Comparison of ENCODE assay signal across 13 mouse cellular contexts in the genomic region with DNA sequence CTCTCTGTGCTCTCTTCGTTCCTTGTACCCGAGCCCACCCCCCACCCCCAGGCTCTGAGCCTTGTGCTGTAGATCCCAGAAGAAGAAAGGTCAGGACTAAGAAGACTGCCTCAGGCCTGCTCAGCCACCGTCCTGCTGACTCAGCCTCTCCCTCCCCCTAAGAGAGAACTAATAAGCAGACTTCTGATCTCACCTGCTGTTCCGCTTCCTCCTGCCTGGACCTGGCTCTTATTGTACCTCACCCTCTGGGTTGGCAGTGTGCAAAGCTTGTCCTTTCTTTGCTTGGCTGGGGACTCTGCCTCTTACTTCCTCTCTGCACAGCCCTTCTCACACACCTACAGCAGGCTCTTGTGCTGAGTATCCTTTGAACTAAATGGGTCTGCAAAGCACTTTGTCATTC.
A peak's percentile ranks its signal among the peaks of the same experiment; 100 is the strongest.
DNase-seq lines count a peak whose midpoint lies in the region; ATAC-seq lines count a peak whose summit lies in the region.
"Had no signal": no experiment of that assay in that cellular context is flagged by ENCODE, and none has a peak within 500 bp of the region (broad histone marks: within the 10 kb centered on the region; RNA-seq: fewer than 3 reads in every experiment).

No protein-coding gene starts in this region.

- H3K36me3 ChIP-seq in lung, embryonic 16.5 days (ENCODE audit: control insufficient read depth, insufficient read depth, low read length), result no peaks in the 10 kb centered on the region
- H3K36me3 ChIP-seq in embryonic facial prominence, embryonic 14.5 days (ENCODE audit: control insufficient read depth, insufficient read depth, low read length), result no peaks in the 10 kb centered on the region
- H3K36me3 ChIP-seq in stomach, embryonic 15.5 days, result no peaks in the 10 kb centered on the region
- H3K36me3 ChIP-seq: hindbrain, embryonic 15.5 days had no signal

- H3K4me3 ChIP-seq in lung, embryonic 16.5 days (ENCODE audit: low read length), result no peak overlapping the region
- no peak overlapping the region for H3K4me3 ChIP-seq in embryonic facial prominence, embryonic 14.5 days (ENCODE audit: low read depth, low read length)
- no peak overlapping the region for H3K4me3 ChIP-seq in stomach, embryonic 15.5 days (replicated peaks)
- H3K4me3 ChIP-seq: erythroblast, embryonic 14.5 days; hindbrain, embryonic 15.5 days had no signal

- no peaks in the 10 kb centered on the region for H3K9me3 ChIP-seq in lung, embryonic 16.5 days (ENCODE audit: control insufficient read depth, low read length)
- no peaks in the 10 kb centered on the region for H3K9me3 ChIP-seq in embryonic facial prominence, embryonic 14.5 days (ENCODE audit: control insufficient read depth, low read length)
- H3K9me3 ChIP-seq in stomach, embryonic 15.5 days, result no peaks in the 10 kb centered on the region
- H3K9me3 ChIP-seq: hindbrain, embryonic 15.5 days had no signal

- H3K9ac ChIP-seq in lung, embryonic 16.5 days (ENCODE audit: low read length), result no peak overlapping the region
- no peak overlapping the region for H3K9ac ChIP-seq in embryonic facial prominence, embryonic 14.5 days (ENCODE audit: low read depth, low read length)
- no peak overlapping the region for H3K9ac ChIP-seq in stomach, embryonic 15.5 days
- H3K9ac ChIP-seq: hindbrain, embryonic 15.5 days had no signal

- 25% methylated on average over 4 of the region's 4 CpGs for WGBS in lung, embryonic 16.5 days
- 20% methylated on average over 4 of the region's 4 CpGs for WGBS in embryonic facial prominence, embryonic 14.5 days
- WGBS in stomach, embryonic 15.5 days, result 32% methylated on average over 4 of the region's 4 CpGs

- no peaks in the 10 kb centered on the region for H3K27me3 ChIP-seq in lung, embryonic 16.5 days (ENCODE audit: control insufficient read depth, insufficient read depth, low read depth, low read length)
- H3K27me3 ChIP-seq in embryonic facial prominence, embryonic 14.5 days (replicated peaks; ENCODE audit: control insufficient read depth, insufficient read depth, low read length), result no peaks in the 10 kb centered on the region
- H3K27me3 ChIP-seq in stomach, embryonic 15.5 days (replicated peaks), result no peaks in the 10 kb centered on the region
- H3K27me3 ChIP-seq: hindbrain, embryonic 15.5 days; Patski had no signal

- H3K4me1 ChIP-seq in lung, embryonic 16.5 days (replicated peaks; ENCODE audit: control insufficient read depth, insufficient read depth, low read length), result no peaks in the 10 kb centered on the region
- H3K4me1 ChIP-seq in embryonic facial prominence, embryonic 14.5 days (ENCODE audit: control insufficient read depth, insufficient read depth, low read length), result 0 out of 2 replicates have a peak, but pooled peaks cover 4% of the 10 kb centered on the region
- peaks cover 2% of the 10 kb centered on the region; the same call in 1 of the 2 replicates for H3K4me1 ChIP-seq in stomach, embryonic 15.5 days
- H3K4me1 ChIP-seq: hindbrain, embryonic 15.5 days had no signal

- H3K27ac ChIP-seq in lung, embryonic 16.5 days (ENCODE audit: low read length), result no peak overlapping the region
- H3K27ac ChIP-seq in embryonic facial prominence, embryonic 14.5 days (replicated peaks; ENCODE audit: low read depth, low read length), result no peak overlapping the region
- peak overlapping the region; percentile 79 for H3K27ac ChIP-seq in stomach, embryonic 15.5 days
- H3K27ac ChIP-seq: hindbrain, embryonic 15.5 days had no signal

- no peak for DNase-seq in lung, postnatal 10 days
- peak; percentile 26 for DNase-seq in embryonic facial prominence, embryonic 14.5 days (ENCODE audit: low spot score)
- DNase-seq in kidney, postnatal 36 days, result peak; percentile 45 to 54
- DNase-seq in layer of hippocampus, adult 8-10 months (ENCODE audit: low spot score in 2 of 2), result no peak
- DNase-seq in urinary bladder, adult 18-20 months (ENCODE audit: low spot score in 2 of 2), result no peak
- no peak for DNase-seq in left cerebral cortex, adult 9 months (ENCODE audit: low spot score in 2 of 2)
- DNase-seq: gastrocnemius, postnatal 14 days; left cerebral cortex, postnatal 4 days had no signal

- peak; percentile 65; the same call in 1 of the 2 replicates for ATAC-seq in lung, embryonic 16.5 days (ENCODE audit: low read depth)
- peak; percentile 37; the same call in 1 of the 2 replicates for ATAC-seq in embryonic facial prominence, embryonic 14.5 days (ENCODE audit: low read depth)
- ATAC-seq in stomach, embryonic 15.5 days (ENCODE audit: insufficient read depth, low FRiP score, low read depth), result peak; percentile 81
- ATAC-seq: Patski had no signal

- H3K4me2 ChIP-seq in lung, embryonic 16.5 days (ENCODE audit: low read depth, low read length), result no peak overlapping the region
- no peak overlapping the region for H3K4me2 ChIP-seq in embryonic facial prominence, embryonic 14.5 days (ENCODE audit: low read depth, low read length)
- H3K4me2 ChIP-seq in stomach, embryonic 15.5 days, result no peak overlapping the region
- H3K4me2 ChIP-seq: hindbrain, embryonic 15.5 days had no signal

Comparison
In these comparisons a context has a peak if more than half of its experiments do, and no peak if none do; other contexts are left out.
1. DNase-seq: peak in embryonic facial prominence, embryonic 14.5 days (single experiment) and kidney, postnatal 36 days (2 of 2); none in lung, postnatal 10 days (single experiment), layer of hippocampus, adult 8-10 months (0 of 2), urinary bladder, adult 18-20 months (0 of 2) and left cerebral cortex, adult 9 months (0 of 2).
2. Peak in every context shown above with its lines, with median percentiles within 50 percentile points of each other: ATAC-seq.